Mouse (Mus musculus) myocyte (in vitro differentiated cells): Measurements from ENCODE around the gene Rbm20. TPM values are rescaled to one million over a fixed set of nuclear protein-coding genes. Genes with fewer than 3 reads are reported as not detected.

Experiments
- H3K27me3 ChIP-seq: one replicate; pipeline ENCODE4 v1.6.1; 2011; ENCODE audit not compliant: control insufficient read depth, insufficient read depth, insufficient read length
- H3K36me3 ChIP-seq: one replicate; pipeline ENCODE4 v1.6.1; 2011; ENCODE audit not compliant: control insufficient read depth, insufficient read depth
- H3K4me2 ChIP-seq: one replicate; pipeline ENCODE4 v1.6.1; 2011; ENCODE audit warnings: low read depth, control low read depth
- H3K4me3 ChIP-seq: one replicate; pipeline ENCODE4 v1.5.1; 2011; ENCODE audit warnings: mild to moderate bottlenecking, control low read depth, moderate library complexity
- H3K79me2 ChIP-seq: one replicate; pipeline ENCODE4 v1.6.1; 2011; ENCODE audit not compliant: control insufficient read depth, insufficient read depth
- H3ac ChIP-seq: one replicate; pipeline ENCODE4 v1.6.1; 2011; ENCODE audit not compliant: control insufficient read depth, insufficient read length
- CEBPB ChIP-seq: IDR thresholded peaks from 2 replicates; pipeline ENCODE4 v1.6.1; 2011; ENCODE audit warnings: mild to moderate bottlenecking, moderate library complexity; ENCODE audit not compliant: poor library complexity, insufficient read depth, severe bottlenecking
- E2F4 ChIP-seq: IDR thresholded peaks from one replicate; pipeline ENCODE4 v1.6.1; 2011; ENCODE audit warnings: mild to moderate bottlenecking, control low read depth, moderate library complexity; ENCODE audit not compliant: insufficient read depth
- MAX ChIP-seq: IDR thresholded peaks from one replicate; pipeline ENCODE4 v1.6.1; 2011; ENCODE audit warnings: low read depth, mild to moderate bottlenecking, control low read depth
- MYOD1 ChIP-seq, 3 experiments: IDR thresholded peaks; one replicate each; pipeline ENCODE4 v1.6.1; 2011; ENCODE audit warnings: control low read depth in 2 of 3, low read depth in 2 of 3, mild to moderate bottlenecking in 2 of 3, moderate library complexity in 1 of 3; ENCODE audit not compliant: insufficient read length in 2 of 3, control insufficient read depth in 1 of 3
- MYOG ChIP-seq, 3 experiments: IDR thresholded peaks; one replicate each; pipeline ENCODE4 v1.6.1; 2011; ENCODE audit warnings: control low read depth in 2 of 3, low read depth in 2 of 3, mild to moderate bottlenecking in 2 of 3; ENCODE audit not compliant: insufficient read length in 2 of 3, control insufficient read depth in 1 of 3, insufficient read depth in 1 of 3
- POLR2A ChIP-seq: IDR thresholded peaks from one replicate; pipeline ENCODE4 v1.6.1; 2011; ENCODE audit warnings: low read depth, mild to moderate bottlenecking, control low read depth, moderate library complexity; ENCODE audit not compliant: insufficient read length
- POLR2AphosphoS2 ChIP-seq: IDR thresholded peaks from one replicate; pipeline ENCODE4 v1.6.1; 2011; ENCODE audit warnings: low read depth, control low read depth; ENCODE audit not compliant: insufficient read length
- REST ChIP-seq: IDR thresholded peaks from one replicate; pipeline ENCODE4 v1.6.1; 2011; ENCODE audit warnings: mild to moderate bottlenecking, control low read depth, moderate library complexity; ENCODE audit not compliant: insufficient read depth, insufficient read length
- SRF ChIP-seq: IDR thresholded peaks from one replicate; pipeline ENCODE4 v1.6.1; 2011; ENCODE audit warnings: low read depth; ENCODE audit not compliant: control insufficient read depth, insufficient read length
- TCF12 ChIP-seq: IDR thresholded peaks from one replicate; pipeline ENCODE4 v1.6.1; 2011; ENCODE audit warnings: mild to moderate bottlenecking, control low read depth; ENCODE audit not compliant: poor library complexity, insufficient read depth, severe bottlenecking
- TCF3 ChIP-seq: IDR thresholded peaks from one replicate; pipeline ENCODE4 v1.6.1; 2011; ENCODE audit warnings: low read depth, control low read depth; ENCODE audit not compliant: insufficient read length
- USF1 ChIP-seq: IDR thresholded peaks from one replicate; pipeline ENCODE4 v1.6.1; 2011; ENCODE audit warnings: low read depth, mild to moderate bottlenecking, control low read depth, moderate library complexity
- polyA plus RNA-seq: library from polyadenylated mRNA; unstranded; fragments of >200 nt; fragmentation: generic; extraction: Trizol; gene quantifications from one replicate; pipeline ENCODE4 v1.2.1, GENCODE M21; 2012; ENCODE audit warnings: missing spikeins

The Rbm20 gene
- 35.4 TPM for polyA plus RNA-seq

DNA sequence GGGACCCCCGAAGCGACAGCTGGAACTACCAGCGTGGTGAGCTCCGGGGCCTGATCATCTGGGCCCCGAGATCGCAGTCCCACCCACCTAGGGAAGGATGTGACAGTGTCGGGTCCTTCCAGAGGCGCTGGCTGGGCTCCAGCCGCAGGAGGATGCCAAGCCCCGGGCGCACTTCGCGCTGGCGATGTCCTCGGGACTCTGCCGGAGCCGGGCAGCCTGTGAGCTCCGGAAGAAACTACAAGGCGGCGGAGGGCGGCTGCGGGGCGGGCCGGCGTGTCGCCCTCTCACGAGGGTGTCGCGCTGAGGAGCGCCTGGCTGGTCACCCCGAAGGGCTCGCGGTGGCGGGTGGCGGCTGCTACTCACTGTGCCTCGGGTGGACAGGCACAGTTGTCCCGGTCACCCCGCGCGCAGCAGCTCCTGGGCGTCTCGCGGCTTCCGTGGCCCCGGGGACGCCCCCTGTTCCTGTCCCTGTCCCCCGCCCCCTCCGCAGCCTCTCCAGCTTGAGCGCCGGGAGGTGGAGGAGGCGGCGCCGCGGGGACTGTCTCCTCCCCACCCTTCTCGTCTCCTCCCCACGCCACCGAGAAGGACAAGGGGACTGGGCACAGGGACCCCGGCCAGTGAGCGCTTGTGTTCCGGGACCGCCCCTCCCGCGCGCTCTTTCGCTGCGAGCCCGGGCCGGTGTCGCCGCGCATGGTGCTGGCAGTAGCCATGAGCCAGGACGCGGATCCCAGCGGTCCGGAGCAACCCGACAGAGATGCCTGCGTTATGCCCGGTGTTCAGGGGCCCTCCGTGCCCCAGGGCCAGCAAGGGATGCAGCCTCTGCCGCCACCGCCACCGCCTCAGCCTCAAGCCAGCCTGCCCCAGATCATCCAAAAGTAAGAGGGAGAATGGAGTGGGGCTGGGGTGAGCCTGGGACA is at the start of gene Rbm20:
Gene Rbm20, plus strand, starts transcription at position 589 of the 917 bp plus-strand sequence.
- Histone ChIP-seq H3K36me3 (no peaks in the 10 kb centered on the region), H3K4me3 (peak within 1 kb of the TSS; percentile 52), H3K4me2 (peak within 1 kb of the TSS; percentile 86), H3K79me2 (peaks cover 46% of the 10 kb centered on the region), H3K27me3 (no peaks in the 10 kb centered on the region), H3ac (peak within 1 kb of the TSS; percentile 66)
- peak; percentile 71 for TF ChIP-seq POLR2AphosphoS2
- peak in 1 of 3 experiments; percentile 36 for TF ChIP-seq MYOG (IDR thresholded peaks at IDR 0.05; ENCODE audit: control insufficient read depth in 1 of 3, insufficient read depth in 1 of 3, insufficient read length in 2 of 3, low read depth in 2 of 3)
- peak in 1 of 3 experiments; percentile 1 for TF ChIP-seq MYOD1 (IDR thresholded peaks at IDR 0.05; ENCODE audit: control insufficient read depth in 1 of 3, insufficient read length in 2 of 3, low read depth in 2 of 3)
- no peak for TF ChIP-seq TCF3
- TF ChIP-seq E2F4: no peak
- peak; percentile 52 for TF ChIP-seq POLR2A

DNA sequence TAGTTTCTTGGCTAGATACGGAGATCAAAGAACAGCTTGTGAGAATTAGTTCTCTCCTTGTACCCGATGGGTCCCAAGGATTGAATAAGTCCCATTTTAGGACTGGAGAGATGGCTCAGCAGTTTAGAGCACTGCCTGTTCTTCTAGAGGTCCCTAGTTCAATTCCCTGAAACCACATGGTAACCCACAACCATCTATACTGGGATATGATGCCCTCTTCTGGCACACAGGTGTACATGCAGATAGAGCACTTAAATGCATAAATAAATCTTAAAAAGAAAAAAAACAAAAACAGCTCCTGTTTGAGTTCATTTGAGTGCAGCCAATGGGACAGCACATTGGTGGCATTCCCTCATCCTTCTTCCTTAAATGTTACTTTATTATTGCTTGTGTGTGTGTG is 39.1 kb upstream of the Rbm20 start:
- H3ac ChIP-seq: no peak overlapping the region
- no peaks in the 10 kb centered on the region for H3K79me2 ChIP-seq
- H3K36me3 ChIP-seq: peaks cover 73% of the 10 kb centered on the region
- no peak overlapping the region for H3K4me2 ChIP-seq
- H3K4me3 ChIP-seq: no peak overlapping the region
- TF ChIP-seq USF1: no peak
- TF ChIP-seq POLR2A: no peak
- TF ChIP-seq MYOD1 (IDR thresholded peaks at IDR 0.05; ENCODE audit: control insufficient read depth in 1 of 3, insufficient read length in 2 of 3, low read depth in 2 of 3): no peak
- no peak for TF ChIP-seq MYOG (IDR thresholded peaks at IDR 0.05; ENCODE audit: control insufficient read depth in 1 of 3, insufficient read depth in 1 of 3, insufficient read length in 2 of 3, low read depth in 2 of 3)
- TF ChIP-seq CEBPB: no peak
- TF ChIP-seq SRF: no peak
- TF ChIP-seq TCF12: no peak
- TF ChIP-seq E2F4: no peak
- TF ChIP-seq REST: no peak
- no peak for TF ChIP-seq TCF3
- no peak for TF ChIP-seq MAX
- no peak for TF ChIP-seq POLR2AphosphoS2
- no peaks in the 10 kb centered on the region for H3K27me3 ChIP-seq

DNA sequence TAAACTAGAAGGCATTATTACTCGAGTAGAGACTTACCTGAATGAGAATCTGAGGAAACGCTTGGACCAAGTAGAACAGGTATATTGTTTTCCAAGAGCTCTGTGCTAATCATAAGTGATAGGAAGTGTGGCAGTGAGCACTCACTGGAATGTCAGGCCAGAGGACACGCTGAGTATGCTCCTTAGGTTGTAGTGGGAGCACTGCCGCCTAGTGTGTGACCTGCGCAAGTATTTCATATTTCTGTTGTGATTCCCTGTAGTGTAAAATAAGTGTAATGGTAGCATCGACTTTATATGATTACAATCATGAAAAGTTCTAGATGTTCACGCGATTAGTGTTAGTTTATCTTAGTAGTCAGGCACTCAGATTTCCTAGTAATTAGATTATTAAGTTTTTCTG is 38.4 kb upstream of the Rbm20 start:
- H3K4me3 ChIP-seq: no peak overlapping the region
- H3K36me3 ChIP-seq: peaks cover 73% of the 10 kb centered on the region
- no peaks in the 10 kb centered on the region for H3K27me3 ChIP-seq
- H3K4me2 ChIP-seq: no peak overlapping the region
- H3K79me2 ChIP-seq: no peaks in the 10 kb centered on the region
- no peak overlapping the region for H3ac ChIP-seq
- TF ChIP-seq TCF3 (no peak), MYOG (IDR thresholded peaks at IDR 0.05; ENCODE audit: control insufficient read depth in 1 of 3, insufficient read depth in 1 of 3, insufficient read length in 2 of 3, low read depth in 2 of 3) (no peak), REST (no peak)

DNA sequence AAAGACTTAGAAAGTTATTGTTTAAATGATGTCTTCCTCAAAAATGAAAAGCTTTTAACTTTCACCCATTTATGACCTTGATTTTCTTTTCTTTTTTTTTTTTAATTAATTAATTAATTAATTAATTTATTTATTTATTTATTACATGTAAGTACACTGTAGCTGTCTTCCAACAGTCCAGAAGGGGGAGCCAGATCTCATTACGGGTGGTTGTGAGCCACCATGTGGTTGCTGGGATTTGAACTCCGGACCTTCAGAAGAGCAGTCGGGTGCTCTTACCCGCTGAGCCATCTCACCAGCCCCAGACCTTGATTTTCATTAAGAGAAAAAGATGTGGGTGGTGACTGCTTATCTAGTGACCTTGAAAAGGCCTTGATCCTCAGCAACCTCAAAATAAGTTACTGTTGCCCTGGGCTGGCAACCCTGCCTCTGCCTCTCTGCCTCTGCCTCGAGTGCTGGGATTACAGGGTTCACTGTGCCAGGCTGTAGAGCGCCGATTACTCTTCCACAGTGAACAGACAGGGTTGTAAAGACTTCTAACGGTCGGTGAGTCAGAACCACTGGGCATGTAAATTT is 33.0 kb upstream of the Rbm20 start:
- H3K27me3 ChIP-seq: no peaks in the 10 kb centered on the region
- no peak overlapping the region for H3ac ChIP-seq
- no peak for TF ChIP-seq TCF3
- no peak for TF ChIP-seq E2F4
- TF ChIP-seq REST: no peak
- TF ChIP-seq MYOG (IDR thresholded peaks at IDR 0.05; ENCODE audit: control insufficient read depth in 1 of 3, insufficient read depth in 1 of 3, insufficient read length in 2 of 3, low read depth in 2 of 3): no peak
- no peak for TF ChIP-seq CEBPB
- no peak for TF ChIP-seq USF1
- TF ChIP-seq TCF12: no peak
- TF ChIP-seq POLR2AphosphoS2: no peak
- TF ChIP-seq SRF: no peak
- TF ChIP-seq MAX: no peak
- no peak for TF ChIP-seq MYOD1 (IDR thresholded peaks at IDR 0.05; ENCODE audit: control insufficient read depth in 1 of 3, insufficient read length in 2 of 3, low read depth in 2 of 3)
- no peak for TF ChIP-seq POLR2A
- no peak overlapping the region for H3K4me3 ChIP-seq
- H3K79me2 ChIP-seq: no peaks in the 10 kb centered on the region
- no peak overlapping the region for H3K4me2 ChIP-seq
- H3K36me3 ChIP-seq: peaks cover 44% of the 10 kb centered on the region
